9 mouse cellular contexts compared by ENCODE assay signal in the genomic region with DNA sequence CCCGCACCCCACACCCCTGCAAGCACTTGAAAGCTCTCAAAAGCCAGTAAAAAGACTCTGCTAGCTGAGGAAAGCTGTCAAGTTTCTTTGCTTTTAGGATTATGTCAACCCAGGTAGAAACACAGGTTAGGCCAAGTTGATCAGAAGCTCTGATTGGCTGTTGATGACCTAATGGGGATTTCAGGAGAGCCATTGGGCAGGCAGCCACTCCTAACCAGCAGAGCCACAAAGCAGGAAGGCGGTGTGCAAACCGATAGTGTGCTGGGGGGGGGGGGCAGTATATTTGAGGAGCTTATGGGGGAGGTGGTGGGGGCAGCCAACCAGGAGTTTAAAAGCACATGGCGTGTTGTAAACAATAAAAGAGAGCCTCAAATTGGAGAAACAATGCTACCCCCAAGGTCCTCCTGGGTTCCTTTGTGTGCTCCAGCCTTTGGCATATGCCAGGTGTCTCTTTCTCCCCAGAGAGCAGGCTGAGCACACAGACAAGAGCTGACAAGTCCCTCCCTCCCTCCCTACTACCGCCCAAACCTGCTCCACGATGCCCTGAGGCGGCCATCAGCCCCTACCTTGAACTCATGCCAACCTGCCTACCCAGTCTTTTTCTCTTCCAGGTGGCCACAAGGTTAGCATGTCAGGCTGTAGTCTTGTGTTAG. TPM values are rescaled to one million over a fixed set of nuclear protein-coding genes. Genes with fewer than 3 reads are reported as not detected.
DNase-seq lines count a peak whose midpoint lies in the region; ATAC-seq and TF ChIP-seq lines count a peak whose summit lies in the region.
"Had no signal": no experiment of that assay in that cellular context is flagged by ENCODE, and none has a peak within 500 bp of the region (broad histone marks: within the 10 kb centered on the region; RNA-seq: fewer than 3 reads in every experiment).

No protein-coding gene starts in this region.

- ATAC-seq in embryonic facial prominence, embryonic 13.5 days (ENCODE audit: insufficient number of reproducible peaks, insufficient read depth, low FRiP score, low TSS enrichment, low read depth): peak; percentile 86
- no peak for ATAC-seq in granulocyte monocyte progenitor cell, adult 5-6 weeks (replicated peaks; ENCODE audit: poor library complexity, severe bottlenecking)
- no peak for ATAC-seq in forebrain, postnatal 0 days

- peak; percentile 12 for DNase-seq in MN1 (ENCODE audit: low spot score)
- DNase-seq in kidney, postnatal 14 days: peak; percentile 46
- DNase-seq in lung, postnatal 25 days (ENCODE audit: low spot score): peak; percentile 81
- DNase-seq in heart, adult 9 months (ENCODE audit: low spot score in 2 of 2): no peak
- no peak for DNase-seq in cerebellum, adult 11 months
- no peak for DNase-seq in forebrain, postnatal 0 days

- TF ChIP-seq CTCF in forebrain, postnatal 0 days (IDR thresholded peaks at IDR 0.05; ENCODE audit: low read depth): no peak

- H3K9ac ChIP-seq in embryonic facial prominence, embryonic 13.5 days: no peak overlapping the region
- no peak overlapping the region for H3K9ac ChIP-seq in forebrain, postnatal 0 days

- peaks cover 46% of the 10 kb centered on the region for H3K4me1 ChIP-seq in embryonic facial prominence, embryonic 13.5 days
- no peaks in the 10 kb centered on the region for H3K4me1 ChIP-seq in forebrain, postnatal 0 days (ENCODE audit: insufficient read depth)
- H3K4me1 ChIP-seq: heart, embryonic 10.5 days had no signal

- no peak overlapping the region for H3K4me3 ChIP-seq in embryonic facial prominence, embryonic 13.5 days
- H3K4me3 ChIP-seq in forebrain, postnatal 0 days (ENCODE audit: low read depth, low read length): no peak overlapping the region
- H3K4me3 ChIP-seq: heart, embryonic 10.5 days had no signal

- no peaks in the 10 kb centered on the region for H3K36me3 ChIP-seq in embryonic facial prominence, embryonic 13.5 days
- no peaks in the 10 kb centered on the region for H3K36me3 ChIP-seq in forebrain, postnatal 0 days (ENCODE audit: insufficient read depth)
- H3K36me3 ChIP-seq: heart, embryonic 10.5 days had no signal

- WGBS in embryonic facial prominence, embryonic 13.5 days: 52% methylated on average over 7 of the region's 7 CpGs
- 55% methylated on average over 7 of the region's 7 CpGs for WGBS in forebrain, postnatal 0 days

- H3K4me2 ChIP-seq in embryonic facial prominence, embryonic 13.5 days: no peak overlapping the region
- H3K4me2 ChIP-seq in forebrain, postnatal 0 days (ENCODE audit: low read depth): no peak overlapping the region

- no peaks in the 10 kb centered on the region for H3K9me3 ChIP-seq in embryonic facial prominence, embryonic 13.5 days
- H3K9me3 ChIP-seq in forebrain, postnatal 0 days (ENCODE audit: low read length): no peaks in the 10 kb centered on the region
- H3K9me3 ChIP-seq: heart, embryonic 10.5 days had no signal

- H3K27ac ChIP-seq in embryonic facial prominence, embryonic 13.5 days: peak overlapping the region; percentile 76
- H3K27ac ChIP-seq in forebrain, postnatal 0 days (ENCODE audit: low read depth, low read length): no peak overlapping the region

- no peaks in the 10 kb centered on the region for H3K27me3 ChIP-seq in embryonic facial prominence, embryonic 13.5 days
- no peaks in the 10 kb centered on the region for H3K27me3 ChIP-seq in forebrain, postnatal 0 days (ENCODE audit: insufficient read depth, low read length)

RNA-seq across cellular contexts. Expression of gene Vgll4, which starts 18.3 kb away (rescaled TPM):
- polyA plus RNA-seq in embryonic facial prominence, embryonic 13.5 days (2015; fragmentation: Nextera tagmentation; extraction: Ambion mirVana): 148 TPM in 2 replicates
- 14.0 and 16.5 TPM in 2 replicates for total RNA-seq in granulocyte monocyte progenitor cell, adult 5-6 weeks (2014; fragmentation: Nextera tagmentation)
- 16.9 and 22.8 TPM in 2 replicates for total RNA-seq in granulocyte monocyte progenitor cell, adult 5-6 weeks (2017)
- 59.2 and 72.0 TPM in 2 replicates for total RNA-seq in forebrain, postnatal 0 days (2014; rRNA removed)
- polyA plus RNA-seq in forebrain, postnatal 0 days (2015; fragmentation: Nextera tagmentation; extraction: Ambion mirVana): 51.8 and 58.0 TPM in 2 replicates

RNA-seq across cellular contexts. Expression of gene Tamm41, which starts 49.6 kb away (rescaled TPM):
- polyA plus RNA-seq in embryonic facial prominence, embryonic 13.5 days (2015; fragmentation: Nextera tagmentation; extraction: Ambion mirVana): 63.1 and 66.2 TPM in 2 replicates
- total RNA-seq in granulocyte monocyte progenitor cell, adult 5-6 weeks (2014; fragmentation: Nextera tagmentation): 47.8 and 51.7 TPM in 2 replicates
- 48.6 and 82.4 TPM in 2 replicates for total RNA-seq in granulocyte monocyte progenitor cell, adult 5-6 weeks (2017)
- total RNA-seq in forebrain, postnatal 0 days (2014; rRNA removed): 33.7 and 37.5 TPM in 2 replicates
- 49.0 and 54.4 TPM in 2 replicates for polyA plus RNA-seq in forebrain, postnatal 0 days (2015; fragmentation: Nextera tagmentation; extraction: Ambion mirVana)

Comparison
In these comparisons a context has a peak if more than half of its experiments do, and no peak if none do; other contexts are left out.
1. DNase-seq: peak in MN1 (single experiment), kidney, postnatal 14 days (single experiment) and lung, postnatal 25 days (single experiment); none in heart, adult 9 months (0 of 2), cerebellum, adult 11 months (single experiment) and forebrain, postnatal 0 days (single experiment).